Mouse (Mus musculus) MEL (cell line): ENCODE measurements around the gene Zbtb38.

ENCODE experiments used
- BHLHE40 ChIP-seq: IDR thresholded peaks from 2 replicates; pipeline ENCODE4 v1.6.1; 2012; ENCODE audit warnings: low read depth, mild to moderate bottlenecking, inconsistent platforms, low read length, improper control_type of control experiment, borderline replicate concordance
- CTCF ChIP-seq, 3 experiments: IDR thresholded peaks in 2 of 3; conservative IDR thresholded peaks in 1 of 3; 2 replicates each; pipeline ENCODE4 v1.5.1; 2011 to 2012; ENCODE audit warnings: low read length in 3 of 3, low read depth in 2 of 3, mild to moderate bottlenecking in 2 of 3, improper control_type of control experiment in 1 of 3, inconsistent platforms in 1 of 3, mixed read lengths in 1 of 3, moderate library complexity in 1 of 3; ENCODE audit not compliant: control insufficient read depth in 1 of 3, insufficient read depth in 1 of 3, poor library complexity in 1 of 3, severe bottlenecking in 1 of 3
- E2F4 ChIP-seq: IDR thresholded peaks from 2 replicates; pipeline ENCODE4 v1.6.1; 2011; ENCODE audit warnings: low read depth, low read length, improper control_type of control experiment, borderline replicate concordance
- EP300 ChIP-seq, 2 experiments: IDR thresholded peaks; 2 replicates each; pipeline ENCODE4 v1.6.1; 2011; ENCODE audit warnings: improper control_type of control experiment in 2 of 2, low read length in 2 of 2, low read depth in 1 of 2, mild to moderate bottlenecking in 1 of 2
- GATA1 ChIP-seq: IDR thresholded peaks from 2 replicates; pipeline ENCODE4 v1.6.1; 2011; ENCODE audit warnings: low read depth, low read length, improper control_type of control experiment
- MAX ChIP-seq: IDR thresholded peaks from 2 replicates; pipeline ENCODE4 v1.6.1; 2011; ENCODE audit warnings: low read length, improper control_type of control experiment
- POLR2A ChIP-seq, 2 experiments: IDR thresholded peaks; 2 replicates each; pipeline ENCODE4 v1.6.1; 2011 to 2012; ENCODE audit warnings: low read length in 2 of 2, mild to moderate bottlenecking in 2 of 2, control low read depth in 1 of 2, improper control_type of control experiment in 1 of 2, low read depth in 1 of 2, moderate library complexity in 1 of 2; ENCODE audit not compliant: control insufficient read depth in 1 of 2, insufficient read depth in 1 of 2, poor library complexity in 1 of 2
- TCF12 ChIP-seq: IDR thresholded peaks from 2 replicates; pipeline ENCODE4 v1.6.1; 2014; ENCODE audit warnings: low read depth, mild to moderate bottlenecking, inconsistent platforms, low read length, improper control_type of control experiment, moderate library complexity
- USF1 ChIP-seq: IDR thresholded peaks from 2 replicates; pipeline ENCODE4 v1.6.1; 2014; ENCODE audit warnings: low read depth, mild to moderate bottlenecking, inconsistent platforms, low read length, improper control_type of control experiment, moderate library complexity
- ZC3H11A ChIP-seq: IDR thresholded peaks from 2 replicates; pipeline ENCODE4 v1.6.1; 2012; ENCODE audit warnings: low read depth, mild to moderate bottlenecking, inconsistent platforms, low read length, improper control_type of control experiment
- ZNF384 ChIP-seq: IDR thresholded peaks from 2 replicates; pipeline ENCODE4 v1.6.1; 2012; ENCODE audit warnings: low read depth, mild to moderate bottlenecking, inconsistent platforms, low read length, improper control_type of control experiment

GRCm38 (mm10) chr9:96792543-96792942 is 39.9 kb upstream of the Zbtb38 start:
- TF ChIP-seq EP300 (IDR thresholded peaks at IDR 0.05; ENCODE audit: low read depth in 1 of 2, low read length in 2 of 2) (no peak), ZNF384 (no peak), POLR2A (IDR thresholded peaks at IDR 0.05; ENCODE audit: control insufficient read depth in 1 of 2, insufficient read depth in 1 of 2, low read depth in 1 of 2, low read length in 2 of 2, poor library complexity in 1 of 2) (no peak), MAX (no peak), BHLHE40 (no peak), TCF12 (no peak), USF1 (no peak), GATA1 (no peak), ZC3H11A (no peak), CTCF (IDR thresholded peaks at IDR 0.05 in 2 of 3, conservative IDR thresholded peaks at IDR 0.05 in 1 of 3; ENCODE audit: control insufficient read depth in 1 of 3, insufficient read depth in 1 of 3, low read depth in 2 of 3, low read length in 3 of 3, poor library complexity in 1 of 3, severe bottlenecking in 1 of 3) (no peak), E2F4 (no peak)
